Mouse (Mus musculus) layer of hippocampus, postnatal 25 days (tissue): Measurements from ENCODE around the gene Plekhm1. TPM values are rescaled to one million over a fixed set of nuclear protein-coding genes. Genes with fewer than 3 reads are reported as not detected.
A peak's percentile ranks its signal among the peaks of the same experiment; 100 is the strongest.
"Not testable (repeated sequence)": the region's sequence is repeated elsewhere in the genome, so short reads cannot be mapped to it uniquely, and the experiment has no call there.

Experiments used
- DNase-seq, 2 experiments: peaks; one replicate each; pipeline ENCODE4 v3.0.0; 2022; ENCODE audit warnings: mixed read lengths in 2 of 2, low spot score in 1 of 2; ENCODE audit errors: extremely low spot score in 1 of 2
- total RNA-seq, 2 experiments: library from RNA; stranded (reverse); gene quantifications; 2 replicates each; pipeline ENCODE4 v1.2.3; 2021

Plekhm1 gene
- 10 to 100 TPM; 16.4 to 17.6 TPM for total RNA-seq

- peak; percentile 84 to 90 for DNase-seq
Measured at GRCm38 (mm10) chr11:103411981-103412949, at the start of gene Plekhm1. Plekhm1 (minus strand) TSS chr11:103412687.

DNA sequence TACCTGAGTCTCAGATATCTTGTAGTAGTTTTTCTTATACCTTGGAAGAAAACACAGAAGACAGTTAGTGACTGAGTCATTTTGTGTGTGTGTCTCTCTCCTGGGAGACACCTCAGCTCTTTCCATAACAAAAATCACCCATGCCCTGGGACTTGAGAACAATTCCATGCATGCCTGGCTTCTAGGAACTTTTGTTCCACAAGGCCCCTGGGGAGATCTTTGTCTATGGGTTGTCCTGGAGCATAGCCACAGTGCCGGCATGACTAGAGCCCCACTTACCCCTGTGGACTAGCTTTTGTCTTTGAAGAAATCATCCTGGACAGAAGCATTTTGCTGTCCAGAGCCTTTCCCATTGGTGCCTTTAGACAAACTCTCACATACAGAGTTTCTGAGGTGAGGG is 38.6 kb upstream of the Plekhm1 start:
- DNase-seq = not testable (repeated sequence)

GRCm38 (mm10) chr11:103449721-103450120 is 37.2 kb upstream of the Plekhm1 start:
- not testable (repeated sequence) for DNase-seq

- no peak for DNase-seq
Measured at GRCm38 (mm10) chr11:103443678-103444077, 31.2 kb upstream of the Plekhm1 start.

DNA sequence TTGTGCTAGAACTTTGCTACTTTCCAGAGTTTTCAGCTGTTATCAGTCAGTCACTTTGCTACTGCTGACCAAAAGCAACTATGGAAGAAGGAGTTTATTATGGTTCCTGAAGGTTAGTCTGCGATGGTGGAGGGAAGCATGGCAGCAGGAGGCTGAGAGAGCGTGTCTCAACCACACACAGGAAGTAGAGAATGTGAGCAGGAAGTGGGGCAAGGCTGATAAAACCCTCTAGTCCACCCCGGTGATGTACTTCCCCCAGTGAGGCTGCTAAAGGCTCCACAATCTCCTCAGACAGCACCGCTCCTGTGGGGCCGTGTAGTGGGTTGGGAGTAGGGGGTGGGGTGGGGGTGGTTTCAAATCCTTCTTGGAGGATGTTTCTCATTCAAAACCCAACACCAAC is 23.8 kb upstream of the Plekhm1 start:
- no peak for DNase-seq

DNA sequence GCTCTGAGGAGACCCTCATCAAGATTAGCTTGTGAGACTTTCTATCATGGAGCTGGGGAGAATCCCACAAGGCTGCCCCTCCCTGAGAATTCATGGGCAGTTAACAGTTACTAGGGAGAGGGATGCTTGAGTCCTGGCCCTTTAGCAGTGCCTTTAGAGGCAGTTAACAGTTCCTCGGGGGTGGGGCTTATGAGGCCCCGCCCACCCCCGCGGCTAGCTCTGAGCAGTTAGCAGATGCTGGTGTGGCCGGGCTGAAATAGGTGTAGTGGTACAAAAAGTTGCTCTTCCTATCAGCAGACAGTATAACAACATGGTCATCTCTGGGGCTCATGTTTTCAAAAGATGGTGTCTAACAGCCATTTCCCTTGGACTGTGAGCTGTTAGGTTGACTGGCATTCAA is 12.5 kb upstream of the Plekhm1 start:
- DNase-seq = no peak

DNA sequence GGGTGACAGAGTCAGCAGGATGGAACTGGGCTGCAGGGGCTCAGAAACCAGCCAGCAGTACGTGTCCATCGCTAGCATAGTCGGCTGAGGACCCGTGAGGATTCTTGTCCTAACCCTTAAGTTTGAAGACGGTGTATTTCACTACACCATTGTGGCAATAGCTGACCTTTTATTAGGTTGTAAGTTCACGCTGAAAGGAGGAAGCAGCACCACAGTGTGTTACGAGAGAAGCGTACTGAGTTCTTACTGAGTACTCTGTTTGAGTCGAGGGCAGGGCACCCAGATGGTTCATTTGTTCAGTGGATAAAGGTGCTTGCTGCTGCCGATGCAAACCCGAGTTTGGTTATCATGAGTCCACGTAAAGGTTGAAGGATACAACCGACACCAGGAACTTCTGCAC is 7.2 kb upstream of the Plekhm1 start:
- no peak for DNase-seq

- no peak for DNase-seq
Measured at GRCm38 (mm10) chr11:103419226-103419625, 6.7 kb upstream of the Plekhm1 start.

DNA sequence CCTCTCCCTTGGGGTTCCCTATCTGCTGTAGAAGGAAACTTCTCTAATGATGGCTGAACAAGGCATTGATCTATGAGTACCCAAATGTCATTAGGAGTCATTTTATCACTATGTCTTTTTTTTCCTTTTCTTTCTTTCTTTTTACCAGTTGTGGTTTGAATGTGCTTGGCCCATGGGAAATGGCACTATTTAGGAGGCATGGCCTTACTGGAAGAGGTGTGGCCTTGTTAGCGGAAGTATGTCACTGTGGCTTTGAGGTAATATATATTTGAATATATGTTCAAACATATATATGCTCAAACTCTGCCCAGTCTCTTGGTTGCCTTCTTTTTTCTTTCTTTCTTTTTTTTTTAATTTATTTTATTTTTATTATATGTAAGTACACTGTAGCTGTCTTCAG is 1.0 kb upstream of the Plekhm1 start:
- DNase-seq = no peak

DNA sequence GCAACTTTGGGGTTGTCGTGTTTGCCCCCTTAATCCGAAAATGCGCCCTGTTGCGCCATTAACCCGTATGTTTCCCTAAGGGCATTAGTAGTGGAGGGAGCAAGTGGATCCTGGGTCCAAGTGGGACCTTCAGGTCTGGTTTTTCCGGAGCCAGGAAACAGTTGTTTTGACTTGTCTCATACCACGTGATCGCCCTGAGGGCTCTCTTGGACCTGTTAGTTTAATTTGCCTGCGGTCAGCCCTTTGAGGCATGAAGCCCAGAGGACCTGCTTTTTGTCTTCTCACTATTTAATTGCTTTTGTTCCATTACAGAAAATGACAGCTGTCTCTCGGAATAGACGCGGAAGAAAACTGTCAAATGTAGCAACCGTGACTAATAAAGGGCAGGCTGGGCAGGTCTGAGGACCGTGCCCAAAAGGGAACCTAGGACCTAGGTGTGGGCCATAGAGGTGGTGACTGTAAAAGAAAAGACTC is 500 bp upstream of the Plekhm1 start:
- no peak for DNase-seq

- no peak for DNase-seq
Measured at GRCm38 (mm10) chr11:103411301-103411700, 1.2 kb downstream of the Plekhm1 start.

GRCm38 (mm10) chr11:103408880-103409279 is 3.6 kb downstream of the Plekhm1 start:
- no peak for DNase-seq

DNA sequence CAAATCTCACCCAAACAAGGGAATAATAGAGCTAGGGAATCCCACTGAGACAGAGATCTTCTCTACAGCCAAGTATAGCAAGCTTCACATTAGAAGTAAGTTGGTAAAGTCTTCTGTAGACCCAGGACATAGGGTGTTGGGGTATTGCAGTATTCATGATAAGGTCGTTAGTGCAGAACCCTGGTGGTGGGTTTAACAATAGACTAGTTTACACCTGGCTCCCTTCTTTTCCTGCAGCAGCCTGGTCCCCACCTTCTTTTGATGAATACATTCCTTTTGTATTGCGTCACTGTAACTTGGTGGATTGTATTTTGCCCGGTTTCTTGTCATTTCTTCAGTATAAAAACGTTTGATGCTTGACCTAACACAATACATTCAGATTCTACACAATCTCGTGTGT is 5.4 kb downstream of the Plekhm1 start:
- not testable (repeated sequence) for DNase-seq

DNA sequence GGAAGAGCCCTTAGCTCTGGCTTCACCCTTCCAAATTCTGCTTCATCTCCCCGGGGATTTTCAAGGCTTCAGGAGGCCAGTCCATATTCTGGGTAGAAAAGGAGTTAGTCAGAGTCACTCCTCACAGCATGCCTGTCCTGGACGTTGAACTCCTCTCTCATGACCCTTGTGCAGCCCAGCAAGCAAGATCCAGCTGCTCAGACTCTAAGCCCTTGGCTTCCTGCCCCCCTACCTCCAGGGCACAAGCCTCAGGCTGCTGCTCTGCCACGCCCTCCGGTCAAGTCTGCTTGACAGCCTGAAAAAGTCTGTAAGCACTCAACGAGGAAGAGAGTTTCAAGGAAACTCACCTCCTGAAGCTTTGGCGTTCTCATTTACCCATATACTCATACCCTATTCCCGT is 5.9 kb downstream of the Plekhm1 start:
- DNase-seq = no peak

GRCm38 (mm10) chr11:103405814-103406213 is 6.7 kb downstream of the Plekhm1 start:
- DNase-seq = no peak

DNA sequence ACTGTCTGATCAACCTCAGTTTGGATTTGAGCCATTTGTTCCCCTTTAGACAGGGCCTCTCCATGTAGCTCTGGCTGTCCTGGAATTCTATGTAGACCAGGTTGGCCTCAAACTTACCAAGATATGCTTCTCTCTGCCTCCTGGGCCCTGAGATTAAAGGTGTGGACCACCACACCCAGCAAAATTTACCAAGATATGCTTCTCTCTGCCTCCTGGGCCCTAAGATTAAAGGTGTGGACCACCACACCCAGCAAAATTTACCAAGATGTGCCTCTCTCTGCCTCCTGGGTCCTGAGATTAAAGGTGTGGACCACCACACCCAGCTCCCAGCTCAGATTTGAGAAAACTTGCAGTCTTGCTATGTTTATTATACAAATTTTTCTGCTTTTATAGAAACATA is 7.9 kb downstream of the Plekhm1 start:
- no peak for DNase-seq

GRCm38 (mm10) chr11:103403776-103404175 is 8.7 kb downstream of the Plekhm1 start:
- DNase-seq = no peak

DNA sequence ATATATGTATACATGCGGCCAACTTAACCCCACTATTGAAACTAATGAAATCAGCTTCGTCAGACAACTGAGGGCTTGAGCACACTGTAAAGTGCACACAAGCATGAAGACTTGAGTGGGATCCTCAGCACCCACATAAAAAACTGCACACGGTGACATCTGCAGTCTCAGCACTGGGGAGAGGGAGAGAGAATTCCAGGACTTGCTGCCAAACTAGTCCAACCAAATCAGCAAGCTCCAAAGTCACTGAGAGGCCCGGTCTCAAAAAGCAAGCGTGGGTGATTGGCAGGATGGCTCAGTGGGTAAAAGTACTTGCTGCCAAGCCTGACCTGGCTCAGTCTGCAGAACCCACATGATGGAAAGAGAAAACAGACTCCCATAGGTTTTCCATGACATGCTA is 9.7 kb downstream of the Plekhm1 start:
- DNase-seq = no peak

DNA sequence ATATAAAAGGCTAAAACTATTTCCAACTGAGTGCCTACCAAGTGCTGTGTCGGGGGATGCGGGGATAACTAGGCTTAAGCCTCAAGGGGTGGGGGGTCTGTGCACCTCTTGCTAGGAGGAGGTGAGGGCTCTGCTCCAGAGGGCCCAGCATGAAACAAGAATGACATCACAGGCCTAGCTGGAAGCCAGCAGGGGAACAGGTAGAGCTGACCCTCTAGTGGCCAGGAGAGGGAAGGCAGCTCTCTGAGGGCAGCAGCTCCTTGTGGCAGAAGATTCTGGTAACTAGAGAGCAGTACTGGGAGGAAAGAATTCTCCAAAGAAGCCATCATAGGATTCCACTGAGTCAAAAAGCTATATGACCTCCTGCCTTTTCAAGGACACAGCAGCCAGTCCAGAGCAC is 10.3 kb downstream of the Plekhm1 start:
- no peak for DNase-seq

DNA sequence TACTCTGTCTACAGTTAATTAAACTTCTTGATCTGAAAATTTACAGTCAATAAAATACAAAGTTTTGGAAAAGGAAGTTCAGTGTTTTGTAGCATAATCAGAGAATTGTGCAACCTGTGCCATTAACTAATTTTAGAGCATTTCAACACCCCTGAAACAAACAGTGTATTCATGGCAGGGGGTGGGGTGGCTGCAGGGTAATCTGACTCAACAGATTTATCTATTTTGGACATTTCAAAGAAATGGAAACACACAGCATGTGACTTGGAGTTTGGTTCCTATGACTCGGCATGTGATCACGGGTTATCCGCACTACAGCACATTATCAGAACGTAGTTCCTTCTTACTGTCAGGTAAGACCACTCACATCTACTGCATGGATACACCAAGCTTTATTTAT is 12.5 kb downstream of the Plekhm1 start:
- no peak for DNase-seq

GRCm38 (mm10) chr11:103399050-103399449 is 13.4 kb downstream of the Plekhm1 start:
- DNase-seq = no peak

GRCm38 (mm10) chr11:103396682-103397081 is 15.8 kb downstream of the Plekhm1 start:
- no peak for DNase-seq
